Mouse (Mus musculus) CD8-positive naive resting alpha-beta T cell, adult 2 months (primary cell): ENCODE results near the gene Timp2.

ENCODE experiments used
- DNase-seq, 2 experiments: peaks; one replicate each; pipeline ENCODE4 v3.0.0; 2022; ENCODE audit warnings: low read depth in 2 of 2, low spot score in 2 of 2

Gene Timp2

DNA sequence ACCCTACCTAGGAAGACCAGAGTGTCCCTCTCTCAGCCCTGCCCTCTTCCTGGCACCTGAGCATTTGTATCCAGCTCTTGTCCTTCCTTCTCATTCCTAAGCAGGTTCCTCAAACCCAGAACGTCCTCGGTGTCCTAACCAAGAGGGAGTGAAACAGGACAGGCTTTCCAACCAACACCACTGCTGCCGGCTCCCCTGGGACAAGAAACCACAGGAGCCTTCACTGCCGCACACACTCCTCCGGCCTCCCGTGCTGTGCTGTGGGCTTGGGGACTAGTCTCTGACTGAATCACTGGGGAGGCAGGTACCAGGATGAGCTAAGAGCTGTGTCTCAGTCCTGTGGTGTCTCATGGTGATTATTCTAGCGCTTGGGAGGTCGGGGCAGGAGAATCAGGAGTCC is 14.1 kb upstream of the Timp2 start:
- no peak for DNase-seq

- no peak for DNase-seq
Observed at GRCm38 (mm10) chr11:118369251-118369650, 13.7 kb upstream of the Timp2 start.

- peak; percentile 35 to 60 for DNase-seq
Observed at GRCm38 (mm10) chr11:118368330-118368729, 12.8 kb upstream of the Timp2 start.

GRCm38 (mm10) chr11:118366559-118366958 is 11.0 kb upstream of the Timp2 start:
- DNase-seq: no peak

- no peak for DNase-seq
Observed at GRCm38 (mm10) chr11:118366108-118366507, 10.6 kb upstream of the Timp2 start.

DNA sequence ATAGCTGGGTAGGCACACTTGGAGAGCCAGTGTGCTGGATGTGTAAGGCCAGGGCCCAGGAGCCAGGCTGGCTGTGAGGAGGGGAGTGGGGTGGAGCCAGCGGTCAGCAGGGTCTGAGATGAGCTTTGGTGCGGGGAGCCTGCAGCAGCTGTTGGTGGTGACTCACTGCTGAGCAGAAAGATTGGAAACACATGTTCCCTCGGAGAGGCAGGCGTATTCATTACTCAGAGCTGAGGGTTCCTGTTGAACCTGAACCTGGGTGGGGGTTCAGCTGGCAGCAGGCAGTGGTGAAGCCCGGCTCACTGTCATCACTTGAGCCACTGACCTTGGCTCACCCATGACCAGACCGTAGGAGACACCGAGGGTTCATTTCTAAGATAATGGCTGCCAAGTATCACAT is 9.6 kb upstream of the Timp2 start:
- DNase-seq: no peak

DNA sequence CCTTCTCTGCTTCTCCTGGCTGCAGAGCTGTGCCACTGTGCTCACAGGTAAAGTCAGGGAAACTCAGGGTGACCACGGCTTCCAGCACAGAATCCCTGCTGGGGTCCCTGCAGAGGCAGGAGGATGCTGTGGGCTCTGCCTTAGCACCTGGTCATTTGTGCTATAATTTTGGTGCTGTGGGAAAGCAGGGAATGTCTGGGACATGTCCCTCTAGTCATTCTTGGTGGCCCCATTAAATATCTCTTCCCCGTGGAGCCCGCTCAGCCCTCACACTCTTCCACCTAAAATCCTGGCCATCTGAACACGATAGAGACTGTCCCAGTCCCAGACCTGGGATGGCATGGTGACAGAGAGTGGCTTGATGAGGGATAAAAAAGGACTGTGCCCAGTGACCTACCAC is 8.5 kb upstream of the Timp2 start:
- no peak for DNase-seq

- DNase-seq: no peak
Observed at GRCm38 (mm10) chr11:118362971-118363518, 7.5 kb upstream of the Timp2 start.

GRCm38 (mm10) chr11:118362501-118362900 is 7.0 kb upstream of the Timp2 start:
- DNase-seq: no peak

- no peak for DNase-seq
Observed at GRCm38 (mm10) chr11:118360907-118361341, 5.4 kb upstream of the Timp2 start.

DNA sequence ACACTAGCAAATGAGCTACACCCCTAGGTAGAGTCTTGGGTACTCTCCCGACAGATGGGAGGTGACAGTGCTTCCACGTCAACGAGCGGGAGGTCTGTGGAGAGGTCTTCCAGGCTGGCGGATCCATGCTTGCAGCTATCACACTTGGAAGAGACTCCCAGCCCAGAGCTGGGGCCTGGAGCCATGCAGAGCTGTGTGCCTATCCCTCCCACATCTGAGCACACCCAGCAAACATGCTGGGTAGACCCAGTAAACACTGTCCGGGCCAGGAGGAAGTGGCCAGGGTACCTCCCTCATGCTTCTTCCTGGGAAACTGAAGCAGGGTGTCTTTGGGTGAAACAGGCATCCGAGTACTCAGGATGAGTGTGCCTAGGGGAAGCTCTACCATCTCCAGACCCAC is 5.0 kb upstream of the Timp2 start:
- DNase-seq: no peak

- DNase-seq: peak; percentile 82 to 83
Observed at GRCm38 (mm10) chr11:118355205-118355604, 335 bp downstream of the Timp2 start.

DNA sequence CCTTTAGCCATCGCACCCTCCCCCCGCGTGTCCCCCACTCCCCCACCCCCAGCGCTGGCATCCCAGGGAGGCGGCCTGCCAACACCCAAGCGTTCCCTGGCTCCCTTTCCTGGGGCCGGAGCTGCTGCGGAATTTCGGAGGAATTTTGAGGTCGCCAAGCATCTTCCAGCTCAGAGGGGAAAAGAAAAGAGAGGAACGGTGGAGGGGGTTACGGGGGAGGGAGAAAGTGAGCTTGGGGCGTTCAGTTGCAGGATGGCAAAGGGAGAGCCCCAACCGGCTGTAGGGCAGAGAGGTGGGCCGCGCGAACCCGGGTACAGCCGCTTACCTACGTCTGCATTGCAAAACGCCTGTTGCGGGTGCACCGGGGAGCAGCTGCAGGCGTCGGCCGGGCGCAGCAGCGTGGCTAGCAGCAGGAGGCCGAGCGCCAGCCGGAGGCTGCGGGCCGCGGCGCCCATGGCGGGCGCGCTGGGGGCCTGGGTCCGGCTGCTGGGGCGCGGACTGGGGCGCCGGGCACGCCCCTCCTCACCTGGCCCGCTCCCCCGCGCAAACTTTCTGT is 826 bp downstream of the Timp2 start:
- no peak for DNase-seq

GRCm38 (mm10) chr11:118349494-118349893 is 6.0 kb downstream of the Timp2 start:
- DNase-seq: no peak

DNA sequence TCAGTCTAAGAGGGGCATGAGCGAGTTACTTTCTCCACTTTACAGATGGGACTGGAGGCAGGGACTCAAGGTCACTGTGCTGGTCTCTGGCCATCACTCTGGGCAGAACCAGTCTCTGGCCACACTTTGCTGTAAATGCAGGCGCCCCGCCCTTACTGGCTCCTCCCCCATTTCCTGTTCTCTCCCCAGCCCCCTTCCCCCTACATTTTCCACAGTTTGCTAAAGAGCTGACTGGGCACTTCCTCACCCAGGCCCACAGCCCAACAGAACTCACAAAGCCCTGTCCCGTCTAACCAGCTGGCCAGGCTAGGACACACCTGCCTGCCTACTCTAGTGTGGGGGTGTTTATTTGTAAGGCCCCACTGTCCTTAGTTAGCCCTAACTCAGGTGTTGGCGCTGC is 6.7 kb downstream of the Timp2 start:
- DNase-seq: peak in 1 of 2 experiments; percentile 46

GRCm38 (mm10) chr11:118348419-118348818 is 7.1 kb downstream of the Timp2 start:
- no peak for DNase-seq

- DNase-seq: no peak
Observed at GRCm38 (mm10) chr11:118347911-118348310, 7.6 kb downstream of the Timp2 start.

- DNase-seq: no peak
Observed at GRCm38 (mm10) chr11:118347391-118347790, 8.1 kb downstream of the Timp2 start.

- no peak for DNase-seq
Observed at GRCm38 (mm10) chr11:118346395-118347096, 9.0 kb downstream of the Timp2 start.

DNA sequence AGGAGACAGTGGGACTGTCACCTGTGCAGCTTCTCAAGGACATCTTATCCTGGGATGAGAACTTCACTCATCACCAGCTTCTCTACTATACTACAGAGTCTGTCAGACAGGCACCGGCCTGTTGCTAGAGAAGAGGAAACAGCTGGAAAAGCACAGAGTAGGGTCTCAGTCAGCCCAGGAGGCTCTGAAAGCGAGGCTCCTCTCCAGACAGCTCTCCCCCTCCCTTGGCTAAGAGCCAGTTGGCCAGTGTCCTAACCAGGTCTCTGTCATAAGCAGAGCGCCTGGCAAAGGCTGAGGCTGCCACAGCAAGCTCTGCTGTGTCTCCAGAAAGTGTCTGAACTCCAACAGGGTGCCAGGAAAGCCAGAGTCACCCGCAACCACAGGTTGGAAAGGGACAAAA is 9.8 kb downstream of the Timp2 start:
- DNase-seq: no peak

GRCm38 (mm10) chr11:118343629-118344028 is 11.9 kb downstream of the Timp2 start:
- no peak for DNase-seq

- DNase-seq: peak; percentile 65 to 68
Observed at GRCm38 (mm10) chr11:118342400-118342981, 13.0 kb downstream of the Timp2 start, which contains the start of gene Cep295nl. Gene Cep295nl, minus strand, starts transcription at chr11:118342500.
